Mouse (Mus musculus): ENCODE measurements around the gene Mpig6b. TPM values are rescaled to one million over a fixed set of nuclear protein-coding genes. Genes with fewer than 3 reads are reported as not detected.

The Mpig6b gene
- polyA plus RNA-seq, 1 experiment from 2014 or later: 0.74 TPM

DNA sequence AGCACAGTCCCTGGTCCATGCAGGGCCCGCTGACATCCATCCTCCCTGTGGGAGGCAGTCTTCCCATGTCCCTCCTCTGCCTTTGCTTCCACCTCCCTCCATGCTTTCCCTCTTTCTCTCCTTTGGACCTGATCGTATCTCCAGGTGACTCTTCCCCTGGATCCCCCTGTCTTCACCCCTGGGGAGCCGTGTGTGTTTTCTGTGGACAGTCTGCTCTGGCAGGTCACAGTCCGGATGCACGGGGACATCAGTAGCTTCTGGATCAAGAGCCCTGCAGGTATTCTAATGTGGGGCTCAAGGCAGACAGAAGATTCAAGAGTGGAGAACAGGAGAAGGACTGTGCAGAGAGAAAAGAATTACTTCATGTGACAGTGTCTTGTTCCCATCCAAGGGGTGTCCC is 42.8 kb downstream of the Mpig6b start:
- no peaks in the 10 kb centered on the region for H3K27me3 ChIP-seq (ENCODE audit: control insufficient read depth, insufficient read depth, low read length)
- no peaks in the 10 kb centered on the region; the same call in none of the 2 replicates for H3K4me1 ChIP-seq (ENCODE audit: control insufficient read depth, insufficient read depth, low read length)
- no peak overlapping the region for H3K27ac ChIP-seq (replicated peaks; ENCODE audit: low read depth, low read length)
- no peaks in the 10 kb centered on the region for H3K36me3 ChIP-seq (replicated peaks; ENCODE audit: control insufficient read depth, insufficient read depth, low read depth, low read length)
- H3K4me2 ChIP-seq (ENCODE audit: low read depth, low read length): no peak overlapping the region
- H3K9ac ChIP-seq (replicated peaks; ENCODE audit: low read length): no peak overlapping the region
- no peak for ATAC-seq (replicated peaks; ENCODE audit: insufficient number of reproducible peaks, low FRiP score, low TSS enrichment, low read depth)
- WGBS: 87% methylated on average over 5 of the region's 5 CpGs
- no peak overlapping the region for H3K4me3 ChIP-seq (ENCODE audit: low read depth, low read length)
- no peaks in the 10 kb centered on the region for H3K9me3 ChIP-seq (replicated peaks; ENCODE audit: control insufficient read depth, low read length)
- no peak for DNase-seq (ENCODE audit: low spot score)

GRCm38 (mm10) chr17:35022541-35023060 is 43.4 kb downstream of the Mpig6b start:
- Histone ChIP-seq H3K4me1 (ENCODE audit: control insufficient read depth, insufficient read depth, low read length) (no peaks in the 10 kb centered on the region; the same call in none of the 2 replicates), H3K9me3 (replicated peaks; ENCODE audit: control insufficient read depth, low read length) (no peaks in the 10 kb centered on the region), H3K4me3 (ENCODE audit: low read depth, low read length) (no peak overlapping the region), H3K9ac (replicated peaks; ENCODE audit: low read length) (no peak overlapping the region), H3K27me3 (ENCODE audit: control insufficient read depth, insufficient read depth, low read length) (no peaks in the 10 kb centered on the region), H3K4me2 (ENCODE audit: low read depth, low read length) (no peak overlapping the region), H3K36me3 (replicated peaks; ENCODE audit: control insufficient read depth, insufficient read depth, low read depth, low read length) (no peaks in the 10 kb centered on the region), H3K27ac (replicated peaks; ENCODE audit: low read depth, low read length) (no peak overlapping the region)
- DNase-seq (ENCODE audit: low spot score) (no peak), ATAC-seq (replicated peaks; ENCODE audit: insufficient number of reproducible peaks, low FRiP score, low TSS enrichment, low read depth) (no peak)
- WGBS: 93% methylated on average over 8 of the region's 8 CpGs

DNA sequence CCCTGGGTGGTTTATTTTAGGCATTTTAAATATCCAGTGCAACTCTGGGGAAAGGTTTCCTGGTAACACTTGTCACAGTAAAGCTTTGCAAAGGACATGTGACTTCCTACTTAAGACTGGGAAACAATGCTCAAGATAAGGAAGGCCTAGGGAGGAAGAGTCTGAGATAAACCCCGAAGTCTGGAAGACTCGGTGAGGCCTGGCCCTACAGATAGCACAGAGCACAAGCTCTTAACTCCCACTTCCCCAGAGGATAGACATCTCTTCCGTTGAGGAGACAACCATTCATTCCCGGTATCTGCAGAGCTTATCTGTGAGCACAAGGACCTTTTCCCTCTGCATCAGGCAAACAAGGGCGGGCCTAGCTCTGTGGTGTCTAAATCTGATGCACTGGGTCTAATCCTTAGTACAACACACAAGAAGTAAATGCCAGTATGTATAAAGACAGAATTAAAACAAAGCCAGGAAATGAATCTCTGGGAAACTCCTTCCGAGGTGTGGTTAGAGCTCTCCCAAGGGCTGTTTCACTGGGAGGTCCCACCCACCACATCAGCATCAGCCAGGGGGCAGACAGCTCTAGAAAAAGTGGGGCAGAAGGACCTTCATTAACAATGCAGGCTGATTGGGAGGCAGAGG is 44.0 kb downstream of the Mpig6b start:
- no peak for DNase-seq (ENCODE audit: low spot score)
- no peak overlapping the region for H3K4me2 ChIP-seq (ENCODE audit: low read depth, low read length)
- no peak overlapping the region for H3K4me3 ChIP-seq (ENCODE audit: low read depth, low read length)
- no peak for ATAC-seq (replicated peaks; ENCODE audit: insufficient number of reproducible peaks, low FRiP score, low TSS enrichment, low read depth)
- no peaks in the 10 kb centered on the region for H3K36me3 ChIP-seq (replicated peaks; ENCODE audit: control insufficient read depth, insufficient read depth, low read depth, low read length)
- H3K27me3 ChIP-seq (ENCODE audit: control insufficient read depth, insufficient read depth, low read length): no peaks in the 10 kb centered on the region
- no peaks in the 10 kb centered on the region; the same call in none of the 2 replicates for H3K4me1 ChIP-seq (ENCODE audit: control insufficient read depth, insufficient read depth, low read length)
- H3K27ac ChIP-seq (replicated peaks; ENCODE audit: low read depth, low read length): no peak overlapping the region
- WGBS: 66% methylated on average over 6 of the region's 6 CpGs
- H3K9me3 ChIP-seq (replicated peaks; ENCODE audit: control insufficient read depth, low read length): no peaks in the 10 kb centered on the region
- H3K9ac ChIP-seq (replicated peaks; ENCODE audit: low read length): no peak overlapping the region; the same call in 1 of the 2 replicates

DNA sequence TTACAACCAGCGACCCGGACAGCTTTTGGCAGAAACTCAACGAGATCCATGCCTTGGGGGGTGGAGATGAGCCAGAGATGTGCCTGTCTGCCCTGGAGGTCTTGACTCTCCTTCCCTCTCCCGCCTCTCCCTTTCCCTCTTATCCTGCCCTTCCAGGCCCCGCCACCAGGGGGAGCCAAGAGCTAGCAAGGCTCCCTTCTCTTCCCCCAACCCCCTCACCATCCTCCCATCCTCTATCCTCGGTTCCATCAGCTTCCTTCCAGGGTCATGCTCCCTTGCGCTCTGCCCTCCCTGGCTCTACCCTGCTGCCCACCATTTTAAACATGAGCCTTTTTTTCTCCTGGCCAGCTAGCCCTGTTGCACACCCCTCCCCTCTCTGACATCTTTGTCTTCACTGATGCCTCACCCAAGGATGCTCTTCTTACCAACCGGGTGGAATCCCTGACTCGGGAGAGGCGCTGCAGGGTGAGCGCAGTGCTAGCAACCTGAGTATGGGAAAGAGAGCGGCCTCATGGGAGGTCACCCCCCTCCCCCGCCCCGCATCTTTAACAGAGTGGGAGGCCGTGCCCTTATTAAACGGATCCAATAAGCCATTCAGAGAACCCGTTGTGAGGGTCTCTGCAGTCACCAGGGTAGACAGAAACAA is 44.7 kb downstream of the Mpig6b start:
- Histone ChIP-seq H3K4me1 (ENCODE audit: control insufficient read depth, insufficient read depth, low read length) (no peaks in the 10 kb centered on the region; the same call in none of the 2 replicates), H3K9me3 (replicated peaks; ENCODE audit: control insufficient read depth, low read length) (no peaks in the 10 kb centered on the region), H3K9ac (replicated peaks; ENCODE audit: low read length) (peak overlapping the region; percentile 45), H3K4me3 (ENCODE audit: low read depth, low read length) (no peak overlapping the region), H3K4me2 (ENCODE audit: low read depth, low read length) (peak overlapping the region; percentile 22; the same call in 1 of the 2 replicates), H3K27ac (replicated peaks; ENCODE audit: low read depth, low read length) (no peak overlapping the region; the same call in 1 of the 2 replicates), H3K36me3 (replicated peaks; ENCODE audit: control insufficient read depth, insufficient read depth, low read depth, low read length) (no peaks in the 10 kb centered on the region), H3K27me3 (ENCODE audit: control insufficient read depth, insufficient read depth, low read length) (no peaks in the 10 kb centered on the region)
- 7% methylated on average over 17 of the region's 17 CpGs for WGBS
- ATAC-seq (replicated peaks; ENCODE audit: insufficient number of reproducible peaks, low FRiP score, low TSS enrichment, low read depth) (peak; percentile 65), DNase-seq (ENCODE audit: low spot score) (peak; percentile 89)

GRCm38 (mm10) chr17:35020551-35020950 is 45.4 kb downstream of the Mpig6b start:
- H3K9ac ChIP-seq (replicated peaks; ENCODE audit: low read length): no peak overlapping the region
- ATAC-seq (replicated peaks; ENCODE audit: insufficient number of reproducible peaks, low FRiP score, low TSS enrichment, low read depth) (no peak), DNase-seq (ENCODE audit: low spot score) (no peak)
- H3K4me3 ChIP-seq (ENCODE audit: low read depth, low read length): no peak overlapping the region
- no peak overlapping the region for H3K4me2 ChIP-seq (ENCODE audit: low read depth, low read length)
- no peak overlapping the region for H3K27ac ChIP-seq (replicated peaks; ENCODE audit: low read depth, low read length)
- peaks cover 1% of the 10 kb centered on the region; the same call in 1 of the 2 replicates for H3K36me3 ChIP-seq (replicated peaks; ENCODE audit: control insufficient read depth, insufficient read depth, low read depth, low read length)
- H3K9me3 ChIP-seq (replicated peaks; ENCODE audit: control insufficient read depth, low read length): no peaks in the 10 kb centered on the region
- H3K4me1 ChIP-seq (ENCODE audit: control insufficient read depth, insufficient read depth, low read length): no peaks in the 10 kb centered on the region; the same call in none of the 2 replicates
- no peaks in the 10 kb centered on the region for H3K27me3 ChIP-seq (ENCODE audit: control insufficient read depth, insufficient read depth, low read length)
- WGBS: 91% methylated on average over 8 of the region's 8 CpGs

DNA sequence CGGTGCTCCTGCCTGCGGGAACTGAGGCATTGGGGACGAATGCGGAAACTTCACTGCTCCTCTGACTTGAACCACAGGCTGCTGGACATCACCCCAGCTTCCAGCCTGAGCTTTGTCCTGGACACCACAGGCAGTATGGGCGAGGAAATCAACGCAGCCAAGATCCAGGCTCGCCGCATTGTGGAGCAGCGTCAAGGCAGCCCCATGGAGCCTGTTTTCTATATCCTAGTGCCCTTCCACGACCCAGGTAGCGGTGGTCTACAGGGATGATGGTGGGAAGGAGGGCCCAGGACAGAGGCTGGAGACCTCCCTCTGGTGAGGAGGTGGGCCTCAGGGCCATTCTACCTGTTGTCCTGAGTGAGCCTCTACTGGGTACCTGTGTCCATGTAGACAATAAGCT is 46.1 kb downstream of the Mpig6b start:
- WGBS: 71% methylated on average over 11 of the region's 11 CpGs
- H3K27ac ChIP-seq (replicated peaks; ENCODE audit: low read depth, low read length): no peak overlapping the region
- H3K4me3 ChIP-seq (ENCODE audit: low read depth, low read length): no peak overlapping the region
- peaks cover 3% of the 10 kb centered on the region for H3K36me3 ChIP-seq (replicated peaks; ENCODE audit: control insufficient read depth, insufficient read depth, low read depth, low read length)
- H3K4me1 ChIP-seq (ENCODE audit: control insufficient read depth, insufficient read depth, low read length): no peaks in the 10 kb centered on the region; the same call in none of the 2 replicates
- no peak overlapping the region for H3K4me2 ChIP-seq (ENCODE audit: low read depth, low read length)
- no peak overlapping the region for H3K9ac ChIP-seq (replicated peaks; ENCODE audit: low read length)
- no peaks in the 10 kb centered on the region for H3K9me3 ChIP-seq (replicated peaks; ENCODE audit: control insufficient read depth, low read length)
- no peak for ATAC-seq (replicated peaks; ENCODE audit: insufficient number of reproducible peaks, low FRiP score, low TSS enrichment, low read depth)
- H3K27me3 ChIP-seq (ENCODE audit: control insufficient read depth, insufficient read depth, low read length): no peaks in the 10 kb centered on the region
- DNase-seq (ENCODE audit: low spot score): no peak

- DNase-seq (ENCODE audit: low spot score) (no peak), ATAC-seq (replicated peaks; ENCODE audit: insufficient number of reproducible peaks, low FRiP score, low TSS enrichment, low read depth) (no peak)
- Histone ChIP-seq H3K9me3 (replicated peaks; ENCODE audit: control insufficient read depth, low read length) (no peaks in the 10 kb centered on the region), H3K27me3 (ENCODE audit: control insufficient read depth, insufficient read depth, low read length) (no peaks in the 10 kb centered on the region), H3K4me3 (ENCODE audit: low read depth, low read length) (no peak overlapping the region), H3K4me1 (ENCODE audit: control insufficient read depth, insufficient read depth, low read length) (no peaks in the 10 kb centered on the region; the same call in none of the 2 replicates), H3K9ac (replicated peaks; ENCODE audit: low read length) (no peak overlapping the region), H3K36me3 (replicated peaks; ENCODE audit: control insufficient read depth, insufficient read depth, low read depth, low read length) (peaks cover 19% of the 10 kb centered on the region), H3K27ac (replicated peaks; ENCODE audit: low read depth, low read length) (no peak overlapping the region), H3K4me2 (ENCODE audit: low read depth, low read length) (no peak overlapping the region)
- WGBS: 73% methylated on average over 3 of the region's 3 CpGs
Measured at GRCm38 (mm10) chr17:35018171-35018570, 47.8 kb downstream of the Mpig6b start.

DNA sequence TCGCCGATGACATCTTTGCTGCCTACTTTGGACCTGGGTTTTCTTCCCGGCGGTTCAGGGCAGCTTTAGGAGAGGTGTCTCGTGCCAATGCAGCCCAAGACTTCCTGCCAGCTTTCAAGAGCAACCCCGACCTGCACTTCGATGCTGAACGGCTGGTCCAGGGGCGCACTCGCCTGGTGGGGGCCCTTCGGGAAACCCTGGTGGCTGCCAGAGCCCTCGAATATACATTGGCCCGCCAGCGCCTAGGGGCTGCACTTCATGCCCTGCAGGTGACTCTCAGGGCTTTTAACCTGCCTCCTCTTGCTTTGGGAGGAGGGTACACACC is 48.3 kb downstream of the Mpig6b start:
- 74% methylated on average over 14 of the region's 14 CpGs for WGBS
- DNase-seq (ENCODE audit: low spot score): no peak
- Histone ChIP-seq H3K4me3 (ENCODE audit: low read depth, low read length) (no peak overlapping the region), H3K4me1 (ENCODE audit: control insufficient read depth, insufficient read depth, low read length) (no peaks in the 10 kb centered on the region; the same call in none of the 2 replicates), H3K36me3 (replicated peaks; ENCODE audit: control insufficient read depth, insufficient read depth, low read depth, low read length) (peaks cover 22% of the 10 kb centered on the region), H3K9ac (replicated peaks; ENCODE audit: low read length) (no peak overlapping the region), H3K27ac (replicated peaks; ENCODE audit: low read depth, low read length) (no peak overlapping the region), H3K27me3 (ENCODE audit: control insufficient read depth, insufficient read depth, low read length) (no peaks in the 10 kb centered on the region), H3K4me2 (ENCODE audit: low read depth, low read length) (no peak overlapping the region), H3K9me3 (replicated peaks; ENCODE audit: control insufficient read depth, low read length) (no peaks in the 10 kb centered on the region)
- no peak for ATAC-seq (replicated peaks; ENCODE audit: insufficient number of reproducible peaks, low FRiP score, low TSS enrichment, low read depth)

Data from embryonic facial prominence, embryonic 11.5 days (tissue).